Mouse (Mus musculus): ENCODE results near the gene Pdgfa. TPM values are rescaled to one million over a fixed set of nuclear protein-coding genes. Genes with fewer than 3 reads are reported as not detected.
A peak's percentile ranks its signal among the peaks of the same experiment; 100 is the strongest.

Gene Pdgfa
- 53.2 and 56.3 TPM in 2 replicates for polyA plus RNA-seq (2015; fragmentation: Nextera tagmentation; extraction: Ambion mirVana)

DNA sequence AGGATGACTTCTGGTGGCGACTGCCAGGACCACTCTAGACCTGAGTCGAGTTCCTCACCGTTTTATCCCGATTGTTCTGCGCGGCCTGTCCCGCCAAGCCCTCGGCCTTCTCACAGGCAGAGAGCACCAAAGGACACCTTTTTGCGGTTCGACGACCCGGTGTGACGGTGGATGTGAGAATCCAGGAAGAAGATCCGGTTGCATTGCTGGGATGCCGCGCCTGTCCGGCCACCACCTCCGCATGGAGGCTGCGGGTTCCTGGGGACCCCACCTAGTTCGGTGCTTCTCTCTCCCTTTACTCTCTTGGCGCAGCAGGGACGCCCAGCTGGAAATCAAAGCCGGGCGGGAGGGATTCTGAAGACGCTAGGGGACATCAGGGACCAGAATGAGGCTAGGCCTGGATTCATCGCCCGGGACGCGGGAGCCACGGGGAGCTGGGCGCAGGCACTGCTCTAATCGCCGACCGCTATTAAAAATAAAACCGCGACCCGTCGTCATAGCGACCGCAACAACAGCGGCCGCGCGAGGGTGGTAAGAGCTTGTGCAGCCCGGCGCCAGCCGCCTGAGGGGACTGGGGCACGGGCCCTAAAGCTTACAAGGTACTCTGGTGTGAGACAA lies at the start of gene Pdgfa:
Pdgfa (minus strand) TSS at position 200 of the 618 bp plus-strand sequence.
- no peak for ATAC-seq (ENCODE audit: borderline replicate concordance, extremely low read depth, low FRiP score, low TSS enrichment)
- Histone ChIP-seq H3K9ac (peak within 1 kb of the TSS; percentile 76), H3K4me3 (peak within 1 kb of the TSS; percentile 85), H3K27ac (peak within 1 kb of the TSS; percentile 96), H3K9me3 (no peaks in the 10 kb centered on the region), H3K36me3 (no peaks in the 10 kb centered on the region), H3K4me2 (peak within 1 kb of the TSS; percentile 95), H3K4me1 (peaks cover 58% of the 10 kb centered on the region), H3K27me3 (peaks cover 66% of the 10 kb centered on the region)
- WGBS = 4% methylated on average over 48 of the region's 48 CpGs

DNA sequence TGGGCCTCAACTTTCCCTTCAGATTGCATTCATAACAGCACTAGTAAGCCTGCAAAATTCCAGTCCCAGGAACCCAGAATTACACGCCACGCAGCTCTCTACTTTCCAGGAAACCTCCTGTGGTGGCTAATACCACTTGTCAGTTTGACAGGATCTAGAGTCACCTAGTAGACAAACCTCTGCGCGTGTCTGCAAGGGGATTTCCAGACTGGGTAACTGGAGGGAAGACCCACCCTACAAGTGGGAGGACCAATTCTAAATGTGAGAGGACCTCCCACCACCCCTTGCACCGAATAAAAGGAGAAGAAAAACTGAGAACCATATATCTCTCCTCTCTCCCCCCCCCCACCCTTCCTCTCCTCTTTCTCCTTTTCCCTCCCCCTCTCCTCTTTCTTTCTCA lies 49.5 kb upstream of the Pdgfa start:
- Histone ChIP-seq H3K4me2 (no peak overlapping the region), H3K36me3 (no peaks in the 10 kb centered on the region), H3K9me3 (no peaks in the 10 kb centered on the region), H3K4me1 (no peaks in the 10 kb centered on the region), H3K27me3 (no peaks in the 10 kb centered on the region), H3K4me3 (no peak overlapping the region), H3K9ac (no peak overlapping the region), H3K27ac (no peak overlapping the region)
- ATAC-seq (ENCODE audit: borderline replicate concordance, extremely low read depth, low FRiP score, low TSS enrichment) = no peak
- WGBS = 62% methylated on average over 5 of the region's 5 CpGs

DNA sequence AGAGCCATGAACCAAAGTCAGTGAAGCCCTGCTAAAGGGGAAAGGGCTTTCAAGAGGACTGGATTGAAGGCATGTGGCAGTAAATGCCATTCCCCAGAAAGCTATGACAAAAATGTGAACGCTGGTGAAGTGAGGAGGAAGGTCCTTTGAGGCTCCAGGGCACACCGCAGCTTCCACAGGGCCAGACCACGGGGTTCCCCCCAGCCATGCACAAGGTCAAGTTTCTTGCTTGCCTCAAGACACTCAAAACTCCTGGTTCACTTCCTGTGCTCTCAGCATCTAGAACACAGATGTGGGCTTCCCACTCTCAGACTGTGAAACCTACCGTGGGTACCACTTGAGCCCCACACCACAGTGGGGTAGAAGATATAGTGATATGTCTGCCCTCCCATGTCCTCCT lies 46.4 kb upstream of the Pdgfa start:
- Histone ChIP-seq H3K27ac (no peak overlapping the region), H3K4me3 (no peak overlapping the region), H3K27me3 (no peaks in the 10 kb centered on the region), H3K9me3 (no peaks in the 10 kb centered on the region), H3K4me1 (no peaks in the 10 kb centered on the region), H3K36me3 (no peaks in the 10 kb centered on the region), H3K9ac (no peak overlapping the region), H3K4me2 (no peak overlapping the region)
- no peak for ATAC-seq (ENCODE audit: borderline replicate concordance, extremely low read depth, low FRiP score, low TSS enrichment)
- 62% methylated on average over 4 of the region's 4 CpGs for whole genome bisulfite sequencing

DNA sequence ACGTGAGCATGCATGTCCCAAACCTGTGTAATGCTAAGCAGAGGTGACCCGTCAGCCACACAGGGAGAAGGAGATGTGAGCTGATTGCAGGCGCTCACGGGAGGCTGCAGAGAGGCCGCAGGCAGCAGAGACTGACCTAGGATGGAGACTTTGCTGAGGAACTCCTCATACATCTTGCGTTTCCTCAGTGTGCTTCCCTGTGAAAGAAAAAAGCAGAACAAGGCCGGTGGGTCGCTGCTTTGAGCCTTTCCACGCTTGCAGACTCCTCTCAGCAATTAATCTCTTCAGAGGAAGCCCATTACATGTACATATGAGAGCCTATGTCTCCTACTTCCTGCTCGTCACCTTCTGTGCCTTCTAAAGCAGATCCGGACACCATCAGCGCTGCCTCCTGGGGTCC lies 45.1 kb upstream of the Pdgfa start:
- H3K4me2 ChIP-seq = no peak overlapping the region

DNA sequence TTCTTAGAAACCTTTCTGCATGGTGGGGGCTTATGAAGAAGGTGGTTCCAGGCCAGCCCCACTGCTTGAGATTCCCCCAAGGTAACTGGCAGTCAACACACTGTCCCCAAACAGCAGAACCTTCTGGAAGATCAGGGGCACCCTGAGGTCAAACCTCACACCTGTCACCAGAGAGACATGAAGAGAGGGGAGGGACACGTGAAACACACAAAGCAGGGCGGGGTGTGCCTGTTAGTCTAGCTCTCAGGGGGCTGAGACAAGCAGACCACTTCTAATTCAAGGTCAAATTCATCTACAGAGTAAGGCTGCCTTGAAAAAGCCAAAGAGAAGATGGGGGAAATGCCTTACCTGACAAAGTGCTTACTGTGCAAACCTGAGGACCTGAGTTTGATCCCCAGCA lies 38.0 kb upstream of the Pdgfa start:
- Histone ChIP-seq H3K4me2 (no peak overlapping the region), H3K27ac (no peak overlapping the region), H3K27me3 (no peaks in the 10 kb centered on the region), H3K9ac (no peak overlapping the region), H3K4me1 (peaks cover 11% of the 10 kb centered on the region), H3K9me3 (no peaks in the 10 kb centered on the region), H3K36me3 (no peaks in the 10 kb centered on the region), H3K4me3 (no peak overlapping the region)
- no peak for ATAC-seq (ENCODE audit: borderline replicate concordance, extremely low read depth, low FRiP score, low TSS enrichment)
- 30% methylated on average over 2 of the region's 2 CpGs for WGBS

More for the DNA sequence above, 45.1 kb upstream of the Pdgfa start:
- Histone ChIP-seq H3K36me3 (no peaks in the 10 kb centered on the region), H3K4me3 (no peak overlapping the region), H3K27ac (no peak overlapping the region), H3K4me1 (no peaks in the 10 kb centered on the region), H3K9ac (no peak overlapping the region), H3K27me3 (no peaks in the 10 kb centered on the region), H3K9me3 (no peaks in the 10 kb centered on the region)
- WGBS = 66% methylated on average over 12 of the region's 12 CpGs
- ATAC-seq (ENCODE audit: borderline replicate concordance, extremely low read depth, low FRiP score, low TSS enrichment) = no peak

DNA sequence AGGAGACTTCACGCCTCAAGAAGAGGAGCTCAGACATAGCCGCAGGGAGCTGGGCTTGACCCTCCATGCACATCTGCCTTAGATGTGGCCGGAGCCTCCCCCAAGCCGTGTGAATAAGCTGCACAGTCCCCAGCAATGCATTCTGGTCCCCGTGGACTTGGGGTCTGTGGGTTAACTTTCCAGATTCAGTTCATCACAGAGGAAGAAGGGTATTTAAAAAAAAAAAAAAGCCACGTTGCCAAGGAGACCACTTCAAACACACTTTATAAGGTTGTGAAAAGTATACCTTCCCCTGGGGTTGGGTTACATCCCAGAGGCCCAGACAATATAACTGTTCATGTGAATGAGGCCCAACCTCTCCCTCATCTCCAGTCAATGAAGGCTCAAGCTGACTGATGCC lies 37.6 kb upstream of the Pdgfa start:
- no peak for ATAC-seq (ENCODE audit: borderline replicate concordance, extremely low read depth, low FRiP score, low TSS enrichment)
- Histone ChIP-seq H3K4me3 (no peak overlapping the region), H3K27me3 (no peaks in the 10 kb centered on the region), H3K27ac (no peak overlapping the region), H3K36me3 (no peaks in the 10 kb centered on the region), H3K9me3 (no peaks in the 10 kb centered on the region), H3K4me1 (peaks cover 11% of the 10 kb centered on the region), H3K4me2 (no peak overlapping the region), H3K9ac (no peak overlapping the region)
- 36% methylated on average over 6 of the region's 6 CpGs for WGBS

DNA sequence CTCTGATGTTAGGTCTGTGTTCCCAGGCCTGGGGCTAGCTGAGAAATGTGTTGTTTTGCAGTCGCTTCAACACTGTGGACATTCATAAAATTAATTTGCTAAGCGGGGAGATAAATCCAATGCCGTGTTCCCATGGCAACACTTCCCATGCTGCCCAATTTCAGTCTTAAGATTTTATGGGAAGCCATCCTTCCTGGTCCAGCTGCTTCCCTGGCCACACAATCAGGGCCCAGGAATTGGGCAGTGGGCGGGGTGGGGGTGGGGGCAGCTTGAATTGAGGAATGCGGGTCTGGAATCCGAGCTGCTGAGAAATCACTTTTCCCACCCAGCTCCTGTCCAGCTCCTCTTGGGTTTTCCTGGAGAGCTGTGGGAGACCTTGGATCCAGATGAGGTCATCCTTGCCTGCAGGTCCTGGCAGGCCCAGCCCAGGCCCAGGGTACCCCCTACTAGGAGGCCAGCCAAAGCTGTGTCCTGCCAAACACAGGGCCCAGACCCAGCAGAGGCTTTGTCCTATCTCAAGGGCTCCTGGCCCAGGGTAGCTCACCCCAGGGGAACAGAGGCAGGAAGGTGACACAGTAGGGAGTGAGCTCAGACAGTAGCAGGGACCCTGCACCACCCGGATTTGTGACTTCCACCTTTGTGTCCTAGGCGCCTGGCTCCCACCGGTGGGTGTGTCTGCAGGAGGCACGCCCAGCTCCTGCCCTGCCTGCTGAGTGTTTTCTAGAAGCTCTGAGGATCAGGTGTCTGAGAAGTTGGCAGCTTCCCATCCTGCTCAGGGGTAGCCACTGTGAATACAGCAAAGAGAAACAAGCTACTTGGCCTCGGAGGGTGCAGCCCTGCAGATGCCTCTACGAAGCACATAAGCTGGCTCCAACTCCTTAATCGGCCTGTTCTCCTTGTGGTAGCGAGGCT lies 36.5 kb upstream of the Pdgfa start:
- Histone ChIP-seq H3K27ac (peak overlapping the region; percentile 78), H3K9me3 (no peaks in the 10 kb centered on the region), H3K9ac (0 out of 2 replicates have a peak overlapping the region, but pooled peaks have one; percentile 14), H3K4me1 (peaks cover 11% of the 10 kb centered on the region), H3K27me3 (no peaks in the 10 kb centered on the region), H3K4me2 (no peak overlapping the region), H3K4me3 (no peak overlapping the region), H3K36me3 (no peaks in the 10 kb centered on the region)
- ATAC-seq (ENCODE audit: borderline replicate concordance, extremely low read depth, low FRiP score, low TSS enrichment) = peak; percentile 56
- 37% methylated on average over 14 of the region's 14 CpGs for WGBS

DNA sequence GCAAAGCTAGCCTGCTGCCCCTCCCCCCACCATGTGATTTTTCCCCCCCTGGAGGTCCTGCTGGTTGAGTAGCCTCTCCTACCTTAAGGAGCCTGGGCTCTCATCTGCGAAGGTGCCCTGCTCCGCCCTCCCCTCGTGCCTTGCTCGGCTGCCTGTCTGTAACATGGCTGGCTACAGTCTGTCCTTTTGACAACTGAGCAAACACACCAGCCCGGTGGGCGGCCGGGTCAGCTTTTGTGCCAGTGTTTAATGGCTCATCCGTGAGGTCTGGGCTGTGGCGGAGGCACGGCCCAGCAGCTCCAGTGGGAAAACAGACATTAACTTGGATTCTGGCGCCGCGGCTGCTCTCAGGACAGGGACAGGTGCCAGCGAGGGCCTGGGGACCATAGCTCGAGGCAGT lies 30.4 kb upstream of the Pdgfa start:
- Histone ChIP-seq H3K27ac (peak overlapping the region; percentile 5; the same call in 1 of the 2 replicates), H3K4me1 (no peaks in the 10 kb centered on the region), H3K9me3 (no peaks in the 10 kb centered on the region), H3K36me3 (no peaks in the 10 kb centered on the region), H3K27me3 (no peaks in the 10 kb centered on the region), H3K4me3 (no peak overlapping the region), H3K9ac (no peak overlapping the region), H3K4me2 (no peak overlapping the region)
- peak; percentile 64 for ATAC-seq (ENCODE audit: borderline replicate concordance, extremely low read depth, low FRiP score, low TSS enrichment)
- WGBS = 48% methylated on average over 15 of the region's 15 CpGs

DNA sequence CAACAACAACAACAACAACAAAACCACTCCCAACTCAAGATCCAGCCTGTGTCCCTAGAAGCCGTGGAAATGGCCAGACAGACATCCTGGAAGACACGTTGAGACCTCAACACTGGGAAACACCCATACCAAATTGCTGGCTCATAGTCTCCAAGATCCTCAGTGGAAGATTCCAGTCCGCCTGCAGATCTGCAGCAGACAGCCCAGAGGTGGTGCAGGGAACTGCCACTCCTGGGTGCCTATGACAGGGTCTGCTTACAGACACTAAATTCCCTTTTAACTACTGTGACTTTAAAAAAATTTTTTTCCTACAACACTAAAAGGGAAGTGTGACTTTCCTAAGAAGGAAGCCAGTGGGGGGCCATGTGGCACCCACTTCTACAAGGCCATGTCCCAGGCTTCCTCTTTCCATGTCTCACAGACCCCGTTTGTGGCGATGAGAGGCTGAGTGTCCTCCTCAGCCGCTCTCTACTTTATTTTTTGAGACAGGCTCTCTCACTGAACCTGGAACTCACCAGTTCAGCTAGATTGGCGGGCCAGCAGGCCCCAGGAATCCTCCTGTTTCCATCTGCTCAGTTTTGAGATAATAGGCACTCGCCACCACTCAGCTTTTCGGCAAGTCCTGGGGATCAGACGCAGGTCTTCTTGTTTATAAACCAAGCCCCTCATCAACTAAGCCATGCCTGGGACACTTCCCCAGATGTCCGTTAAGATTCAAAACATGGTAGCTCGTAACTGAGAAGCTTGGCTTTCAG lies 27.4 kb upstream of the Pdgfa start:
- no peak overlapping the region for H3K27ac ChIP-seq
- H3K9ac ChIP-seq = no peak overlapping the region
- H3K4me1 ChIP-seq = no peaks in the 10 kb centered on the region
- no peaks in the 10 kb centered on the region for H3K27me3 ChIP-seq
- H3K9me3 ChIP-seq = no peaks in the 10 kb centered on the region
- H3K4me2 ChIP-seq = no peak overlapping the region
- H3K4me3 ChIP-seq = no peak overlapping the region
- ATAC-seq (ENCODE audit: borderline replicate concordance, extremely low read depth, low FRiP score, low TSS enrichment) = no peak
- no peaks in the 10 kb centered on the region for H3K36me3 ChIP-seq
- WGBS = 54% methylated on average over 12 of the region's 12 CpGs

DNA sequence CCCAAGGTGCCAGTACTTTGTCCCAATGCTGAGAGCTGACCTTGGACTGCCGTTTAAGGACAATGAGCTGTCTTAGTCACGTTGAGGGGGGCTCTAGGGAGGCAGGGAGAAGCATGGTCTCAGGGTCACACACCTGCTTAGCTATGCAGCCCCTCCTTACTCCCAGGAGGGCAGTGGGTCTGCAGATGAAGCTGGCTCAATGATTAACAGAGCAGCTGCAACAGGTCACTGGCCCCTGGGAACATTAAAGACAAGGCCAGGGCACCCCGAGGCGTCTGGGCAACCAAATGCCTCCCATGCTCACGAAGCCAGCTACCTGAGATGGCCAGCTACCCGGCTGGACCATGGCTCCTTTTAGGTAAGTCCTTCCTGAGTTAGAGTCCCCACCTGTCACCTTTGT lies 23.4 kb upstream of the Pdgfa start:
- no peak overlapping the region for H3K27ac ChIP-seq
- H3K9me3 ChIP-seq = no peaks in the 10 kb centered on the region
- H3K9ac ChIP-seq = no peak overlapping the region
- no peak for ATAC-seq (ENCODE audit: borderline replicate concordance, extremely low read depth, low FRiP score, low TSS enrichment)
- peaks cover 11% of the 10 kb centered on the region; the same call in 1 of the 2 replicates for H3K4me1 ChIP-seq
- no peak overlapping the region for H3K4me3 ChIP-seq
- H3K4me2 ChIP-seq = no peak overlapping the region
- WGBS = 54% methylated on average over 6 of the region's 6 CpGs
- H3K27me3 ChIP-seq = no peaks in the 10 kb centered on the region
- H3K36me3 ChIP-seq = no peaks in the 10 kb centered on the region

DNA sequence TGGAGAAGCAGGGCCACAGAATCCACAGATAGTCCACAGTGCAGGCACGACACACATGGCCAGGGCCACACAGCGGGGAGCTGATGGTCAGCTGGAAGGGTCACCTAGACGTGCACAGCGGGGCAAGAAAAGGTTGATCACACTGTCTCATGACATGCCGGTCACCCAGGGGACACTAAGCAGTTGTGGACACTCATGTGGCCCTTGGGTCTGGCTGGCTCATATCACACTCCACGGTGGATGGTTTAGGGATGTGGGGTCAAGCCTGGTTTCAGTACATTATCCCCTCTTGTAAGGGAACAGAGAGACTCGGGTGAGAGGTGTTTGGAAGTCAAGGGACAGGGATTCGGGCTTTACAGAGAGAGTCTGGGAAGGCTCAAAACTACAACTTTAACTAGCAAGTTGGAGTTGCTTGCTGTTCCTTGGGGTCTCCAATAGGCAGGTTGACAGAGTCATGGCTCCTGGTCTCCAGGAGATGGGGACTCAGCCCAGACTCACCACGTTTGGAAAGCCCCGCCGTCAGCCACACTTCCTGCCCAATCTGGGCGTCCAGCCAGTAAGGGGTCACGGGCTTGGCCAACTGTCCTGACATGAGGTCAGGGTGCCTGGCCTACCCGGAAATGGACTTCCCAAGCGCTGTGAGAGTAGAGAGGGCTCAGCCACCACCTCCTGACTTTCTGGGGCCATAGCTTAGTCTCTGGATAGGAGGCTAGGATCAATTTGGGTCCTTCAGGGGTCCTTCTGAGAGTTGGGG lies 20.4 kb upstream of the Pdgfa start:
- Histone ChIP-seq H3K4me3 (no peak overlapping the region), H3K4me2 (no peak overlapping the region), H3K4me1 (peaks cover 16% of the 10 kb centered on the region; the same call in 1 of the 2 replicates), H3K36me3 (no peaks in the 10 kb centered on the region), H3K9me3 (no peaks in the 10 kb centered on the region), H3K27me3 (no peaks in the 10 kb centered on the region), H3K9ac (no peak overlapping the region), H3K27ac (no peak overlapping the region)
- 0 out of 2 replicates have a peak, but pooled peaks have one; percentile 51 for ATAC-seq (ENCODE audit: borderline replicate concordance, extremely low read depth, low FRiP score, low TSS enrichment)
- WGBS = 56% methylated on average over 15 of the region's 15 CpGs

Measured in lung, embryonic 15.5 days (tissue).